Mouse (Mus musculus) monocyte, adult 5-6 weeks (primary cell): ENCODE measurements around the gene Psme4. TPM values are rescaled to one million over a fixed set of nuclear protein-coding genes. Genes with fewer than 3 reads are reported as not detected.

ENCODE experiments used
- ATAC-seq: fragments of 153-309, 156-312 bp; replicated peaks from 2 replicates; pipeline ENCODE4 v1.8.0; 2017; ENCODE audit warnings: mild to moderate bottlenecking; ENCODE audit not compliant: low TSS enrichment, insufficient number of reproducible peaks, severe bottlenecking, poor library complexity, low FRiP score
- total RNA-seq: library from RNA; stranded (forward); fragments of 200-1000, 200-491, 200-594 nt; gene quantifications from 3 replicates; pipeline ENCODE4 v1.2.3, GENCODE M21; 2017

The Psme4 gene
- total RNA-seq, 1 experiment from 2014 or later: 59.9 TPM

GRCm38 (mm10) chr11:30780893-30781292, 9.4 kb downstream of the Psme4 start:
- no peak for ATAC-seq

DNA sequence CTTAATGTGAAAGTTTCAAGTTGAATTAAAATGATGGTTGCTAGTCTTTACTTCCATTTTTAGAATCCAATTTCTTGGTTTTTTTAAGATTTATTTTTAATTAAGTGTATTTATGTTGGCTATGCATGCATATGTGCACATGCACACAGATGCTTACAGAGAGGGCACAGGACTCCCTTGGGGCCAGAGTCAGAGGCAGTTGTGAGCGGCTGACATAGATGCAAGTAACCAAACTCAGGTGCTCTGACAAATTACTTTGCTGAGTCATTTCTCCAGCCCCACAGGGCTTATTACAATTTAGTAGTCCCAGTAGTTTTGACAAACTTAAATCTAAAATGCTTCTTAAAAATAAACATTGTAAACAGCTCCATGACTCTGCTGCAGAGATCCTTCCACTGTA, 10.1 kb downstream of the Psme4 start:
- no peak for ATAC-seq

GRCm38 (mm10) chr11:30785497-30785896, 14.0 kb downstream of the Psme4 start:
- ATAC-seq: no peak

GRCm38 (mm10) chr11:30786230-30786983, 14.9 kb downstream of the Psme4 start:
- peak; percentile 59; the same call in 1 of the 2 replicates for ATAC-seq

DNA sequence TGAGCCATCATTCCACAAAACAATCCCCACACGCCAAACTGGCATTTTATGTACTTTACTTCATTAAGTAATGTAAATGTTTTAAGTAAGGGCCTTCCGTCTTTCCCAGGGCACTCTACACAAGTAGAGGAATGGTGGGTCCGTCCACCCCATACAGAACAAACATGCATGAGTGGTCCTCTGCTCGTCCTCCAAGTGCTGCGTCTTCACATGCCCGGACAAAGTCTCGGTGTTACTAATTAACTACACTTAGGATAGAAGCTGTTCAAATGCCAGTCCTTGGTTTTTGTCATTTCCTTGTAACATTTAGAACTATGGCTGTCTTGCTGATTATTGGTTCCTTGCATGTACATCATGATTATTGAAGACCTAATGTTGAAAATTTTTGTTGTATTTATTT, 21.2 kb downstream of the Psme4 start:
- ATAC-seq: no peak

DNA sequence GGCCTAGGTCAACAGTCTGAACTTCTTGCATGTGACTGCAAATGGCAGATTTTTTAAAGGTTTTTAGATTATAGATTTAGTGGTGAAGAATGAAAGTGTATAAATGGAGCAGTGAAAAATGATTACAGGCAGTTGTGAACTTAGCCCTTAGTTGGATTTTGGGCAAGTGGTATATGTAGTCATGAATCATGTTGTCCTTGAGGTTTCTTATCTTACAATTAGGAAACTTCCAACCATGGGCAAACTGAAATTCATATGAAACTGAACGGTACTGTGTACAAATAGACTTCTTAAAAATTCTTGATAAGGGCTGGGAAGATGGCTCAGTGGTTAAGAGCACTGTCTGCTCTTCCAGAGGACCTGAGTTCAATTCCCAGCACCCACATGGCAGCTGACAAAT, 22.2 kb downstream of the Psme4 start:
- ATAC-seq: no peak

- no peak for ATAC-seq
These were observed 25.7 kb downstream of the Psme4 start for GRCm38 (mm10) chr11:30797236-30797635.

GRCm38 (mm10) chr11:30799496-30799895, 28.0 kb downstream of the Psme4 start:
- ATAC-seq: 0 out of 2 replicates have a peak, but pooled peaks have one; percentile 63

DNA sequence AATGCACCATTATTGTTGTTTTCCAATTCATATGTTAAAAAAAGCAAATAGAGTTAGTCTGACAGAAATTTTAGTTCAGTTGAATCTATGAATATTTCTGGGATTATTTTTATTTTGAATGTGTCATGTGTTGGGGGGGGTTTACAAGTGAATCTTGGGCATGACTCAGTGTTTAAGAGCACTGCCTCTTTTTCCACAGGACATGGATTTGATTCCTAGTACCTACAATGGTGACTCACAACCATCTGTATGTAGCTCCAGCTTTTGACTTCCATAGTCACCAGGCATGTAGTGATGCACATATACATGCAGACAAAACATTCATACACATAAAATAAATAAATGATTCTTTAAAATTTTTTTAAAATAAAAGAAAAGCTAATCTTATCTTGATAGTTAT, 28.6 kb downstream of the Psme4 start:
- no peak for ATAC-seq

DNA sequence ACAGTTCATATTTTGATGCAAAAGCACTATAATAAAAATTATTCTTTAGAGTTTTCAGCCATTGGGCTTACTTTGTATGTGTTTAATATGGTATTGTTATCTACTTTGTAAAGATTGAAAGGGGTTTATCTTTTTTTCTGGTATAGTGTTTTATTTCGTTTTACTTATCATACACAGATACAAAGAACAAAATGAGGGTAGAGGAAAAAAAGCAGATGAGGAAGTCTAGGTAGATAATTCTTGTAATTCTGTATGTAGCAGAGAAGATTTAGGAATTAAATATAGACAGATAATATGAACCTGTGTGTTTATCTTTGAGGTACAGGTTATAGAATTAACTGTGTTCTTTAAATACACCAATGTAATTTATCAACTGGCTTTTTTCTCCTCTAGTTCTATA, 30.9 kb downstream of the Psme4 start:
- ATAC-seq: no peak

- ATAC-seq: no peak
These were observed 49.6 kb downstream of the Psme4 start for GRCm38 (mm10) chr11:30821116-30821515.

- no peak for ATAC-seq
These were observed 67.3 kb downstream of the Psme4 start for GRCm38 (mm10) chr11:30838793-30839192.

GRCm38 (mm10) chr11:30844355-30844754, 72.8 kb downstream of the Psme4 start:
- no peak for ATAC-seq

DNA sequence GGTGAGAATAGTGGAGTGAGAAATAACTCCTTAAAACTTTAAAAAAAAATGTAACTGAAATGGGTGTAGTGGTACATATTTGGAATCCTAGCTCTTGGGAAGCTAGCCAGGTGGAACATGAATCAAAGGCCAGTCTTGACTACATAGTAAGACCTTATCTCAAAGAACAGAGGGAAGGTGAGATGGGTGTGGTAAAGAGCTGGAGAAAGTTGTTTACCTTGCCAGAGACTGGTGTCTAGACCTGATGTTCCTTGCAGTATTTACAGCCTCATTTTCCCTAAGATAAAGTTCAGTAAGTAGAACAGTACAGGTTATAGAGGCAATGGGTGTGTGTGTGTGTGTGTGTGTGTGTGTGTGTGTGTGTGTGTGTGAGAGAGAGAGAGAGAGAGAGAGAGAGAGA, 100.9 kb downstream of the Psme4 start:
- ATAC-seq: no peak

DNA sequence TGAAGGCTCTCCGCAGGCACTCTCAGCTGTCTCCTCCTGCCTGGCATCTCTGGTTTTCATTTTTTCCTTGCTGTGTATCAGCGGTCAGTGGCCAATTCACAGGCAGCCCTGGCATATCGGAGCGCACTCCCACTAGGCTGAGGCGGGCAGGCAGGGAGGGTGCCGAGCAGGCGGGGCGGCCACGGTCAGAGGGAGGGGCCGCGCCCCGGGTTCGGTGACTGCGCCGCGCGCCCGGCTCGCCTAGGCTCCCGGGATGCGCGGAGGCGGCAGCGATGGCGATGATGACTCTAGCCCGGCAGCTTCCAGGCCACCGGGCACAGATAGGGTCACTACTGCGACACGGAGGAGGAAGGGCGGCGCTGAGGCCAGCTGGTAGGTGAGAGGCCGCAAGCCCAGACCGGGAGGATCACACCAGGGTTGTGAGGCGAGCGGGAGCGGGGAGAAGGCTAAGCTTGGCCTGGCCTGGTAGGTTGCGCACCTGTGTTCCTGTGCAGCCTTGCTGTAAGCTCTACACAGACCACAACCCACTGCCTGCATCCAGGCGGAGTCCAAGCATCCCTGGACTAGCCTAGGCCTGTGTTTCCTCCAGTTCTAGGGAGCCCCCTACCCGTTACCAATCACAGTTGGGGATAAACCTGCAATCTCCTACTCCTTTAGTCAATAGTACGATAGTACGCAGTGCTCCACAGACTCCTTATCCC, 113.8 kb downstream of the Psme4 start, which contains the start of the genes Gpr75 and Asb3:
Gpr75 (plus strand) TSS at position 188 of the 701 bp plus-strand sequence.
Asb3 (plus strand) TSS at position 246 of the 701 bp plus-strand sequence.
- ATAC-seq: no peak

- ATAC-seq: no peak
These were observed 116.6 kb downstream of the Psme4 start for GRCm38 (mm10) chr11:30888153-30888552.

- ATAC-seq: no peak
These were observed 124.7 kb downstream of the Psme4 start for GRCm38 (mm10) chr11:30896201-30896600.

DNA sequence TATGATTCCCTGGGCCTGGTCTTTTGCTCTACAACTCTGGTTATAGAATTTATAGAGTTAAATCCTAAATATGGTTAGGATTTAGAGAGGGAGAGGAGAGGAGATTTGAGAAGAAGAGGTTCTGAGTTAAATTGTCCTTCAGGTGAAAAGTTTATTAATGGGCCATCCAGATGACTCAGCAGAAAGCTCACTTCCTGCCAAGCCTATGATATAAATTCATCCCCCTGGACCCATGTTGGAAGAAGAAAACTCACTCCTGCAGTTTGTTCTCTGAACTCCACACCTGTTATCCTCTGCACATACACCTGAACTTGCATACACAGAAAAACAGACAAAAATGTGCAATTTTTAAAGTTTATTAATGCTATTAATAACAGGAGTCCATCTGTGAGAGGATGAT, 127.8 kb downstream of the Psme4 start:
- ATAC-seq: no peak

GRCm38 (mm10) chr11:30912311-30912710, 140.8 kb downstream of the Psme4 start:
- ATAC-seq: no peak

- no peak for ATAC-seq
These were observed 149.1 kb downstream of the Psme4 start for GRCm38 (mm10) chr11:30920641-30921040.
